Mouse (Mus musculus) gastrocnemius, adult 18-20 months (tissue): ENCODE results near the gene Adcy5. TPM values are rescaled to one million over a fixed set of nuclear protein-coding genes. Genes with fewer than 3 reads are reported as not detected.
A peak's percentile ranks its signal among the peaks of the same experiment; 100 is the strongest.

Experiments
- DNase-seq: peaks from one replicate; pipeline ENCODE4 v3.0.0; 2021; ENCODE audit warnings: low spot score
- total RNA-seq, 2 experiments: library from RNA; stranded (reverse); gene quantifications; 2 replicates each; pipeline ENCODE4 v1.2.3; 2021

Gene Adcy5
- total RNA-seq, 2 experiments from 2014 or later = 1.9 TPM

DNA sequence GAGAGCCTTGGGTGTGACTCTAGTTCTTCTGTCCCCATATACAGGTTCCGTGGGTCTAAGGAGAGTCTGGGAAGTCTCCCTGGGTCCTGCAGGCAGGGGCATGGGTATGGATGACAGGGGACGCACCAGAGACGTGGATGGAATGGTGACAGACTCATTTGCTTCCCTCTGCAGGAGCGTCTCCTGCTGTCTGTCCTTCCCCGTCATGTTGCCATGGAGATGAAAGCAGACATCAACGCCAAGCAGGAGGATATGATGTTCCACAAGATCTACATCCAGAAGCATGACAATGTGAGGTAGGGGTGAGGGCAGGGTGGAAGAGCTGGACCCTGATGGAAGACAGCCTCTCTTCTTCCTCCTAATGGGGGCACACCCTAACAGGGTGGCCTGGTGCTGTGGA lies 98.3 kb downstream of the Adcy5 start:
- DNase-seq = no peak

DNA sequence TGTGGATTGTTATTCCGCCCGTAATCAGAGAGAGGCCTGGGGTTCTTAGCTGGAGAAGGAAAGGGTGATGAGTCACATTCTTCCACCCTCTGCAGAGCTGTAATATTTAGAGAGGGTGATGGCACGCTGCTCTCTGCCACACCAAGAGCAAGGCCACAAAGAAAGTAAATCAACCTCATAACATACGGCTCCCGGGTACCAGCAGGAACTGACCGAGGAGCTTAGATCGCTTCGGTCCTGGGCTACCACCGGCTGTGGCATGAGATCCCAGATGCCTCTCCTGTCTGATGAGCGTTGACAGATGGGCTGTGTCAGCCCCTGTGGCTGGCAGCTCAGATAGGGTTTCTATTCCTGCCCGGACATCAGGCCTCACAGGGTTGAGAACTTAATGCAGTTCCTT lies 101.3 kb downstream of the Adcy5 start:
- no peak for DNase-seq

DNA sequence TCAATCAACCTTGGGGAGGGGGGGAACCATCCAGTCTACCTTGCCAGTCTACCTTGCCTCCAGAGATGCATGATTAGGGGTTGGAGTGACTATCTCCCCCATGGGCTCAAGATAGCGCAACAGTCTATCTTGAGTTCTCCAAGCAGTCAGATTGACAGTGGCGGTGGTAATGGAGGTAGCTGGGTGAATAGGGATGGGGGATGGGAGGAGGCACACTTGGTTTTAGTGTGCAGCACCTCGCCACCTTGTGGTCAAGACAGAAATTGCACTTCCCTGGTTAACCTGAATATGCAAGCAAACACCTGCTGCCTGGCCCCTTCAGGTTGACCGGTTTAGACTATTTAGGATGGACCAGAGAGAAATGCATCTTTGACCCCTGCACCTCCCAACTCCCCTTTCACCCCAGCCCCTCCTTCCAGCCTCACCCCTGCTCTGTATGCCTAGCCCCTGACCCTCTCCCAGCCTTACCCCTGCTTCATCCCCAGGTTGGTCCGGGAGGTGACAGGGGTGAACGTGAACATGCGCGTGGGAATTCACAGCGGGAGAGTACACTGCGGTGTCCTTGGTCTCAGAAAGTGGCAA lies 115.8 kb downstream of the Adcy5 start:
- peak; percentile 80 for DNase-seq

DNA sequence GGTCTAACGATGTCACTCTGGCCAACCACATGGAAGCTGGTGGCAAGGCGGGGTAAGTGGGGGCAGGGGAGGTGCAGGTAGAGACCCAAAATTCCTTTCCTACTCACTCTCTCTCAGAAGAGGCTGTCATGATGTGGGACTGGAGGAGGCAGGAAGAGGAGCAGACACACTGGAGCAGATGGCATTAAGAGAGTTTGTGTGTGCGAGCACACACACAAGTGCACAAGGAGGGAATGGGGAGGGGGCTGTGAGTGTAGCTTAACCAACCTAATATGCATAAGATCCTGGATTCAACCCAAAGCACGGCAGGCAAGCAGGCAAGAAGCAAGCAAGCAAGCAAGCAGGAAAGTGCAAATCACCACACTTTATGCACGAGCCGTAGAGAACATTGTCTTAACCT lies 116.3 kb downstream of the Adcy5 start:
- no peak for DNase-seq

DNA sequence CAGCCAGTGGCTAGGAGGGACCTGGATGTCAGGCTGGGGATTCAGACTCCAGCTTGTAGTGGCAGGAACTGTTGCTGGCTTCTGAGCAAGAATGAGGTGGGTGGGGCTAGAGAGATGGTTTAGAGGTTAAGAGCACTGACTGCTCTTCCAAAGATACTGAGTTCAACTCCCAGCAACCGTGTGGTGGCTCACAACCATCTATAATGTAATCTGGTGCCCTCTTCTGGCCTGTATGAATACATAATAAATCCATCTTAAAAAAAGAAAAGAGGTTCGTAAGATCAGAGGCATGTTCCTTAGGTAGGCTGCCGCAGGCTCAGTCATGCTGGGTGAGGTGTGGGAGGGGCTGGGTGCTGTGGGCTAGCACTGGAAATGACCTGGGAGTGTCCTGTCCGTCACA lies 116.9 kb downstream of the Adcy5 start:
- DNase-seq = no peak

DNA sequence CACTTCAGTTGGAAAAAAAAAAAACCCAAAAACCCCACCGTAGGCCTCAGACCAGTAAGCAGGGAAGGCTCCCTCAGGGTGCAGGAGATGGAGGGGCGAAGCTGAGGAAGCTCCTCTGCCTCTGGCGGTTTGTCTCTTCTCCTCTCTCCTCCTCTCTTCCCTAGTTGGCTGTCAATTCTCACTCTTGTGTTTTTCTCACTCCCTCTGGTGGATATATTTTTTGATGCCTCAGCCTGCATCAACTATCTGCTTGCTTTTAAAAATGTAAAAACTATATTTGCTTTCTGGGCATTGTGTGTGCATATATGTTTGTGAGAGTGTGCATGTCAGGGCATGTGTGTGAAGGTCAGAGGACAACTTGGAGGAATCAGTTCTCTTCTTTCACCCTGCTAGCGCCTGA lies 117.7 kb downstream of the Adcy5 start:
- DNase-seq = no peak

DNA sequence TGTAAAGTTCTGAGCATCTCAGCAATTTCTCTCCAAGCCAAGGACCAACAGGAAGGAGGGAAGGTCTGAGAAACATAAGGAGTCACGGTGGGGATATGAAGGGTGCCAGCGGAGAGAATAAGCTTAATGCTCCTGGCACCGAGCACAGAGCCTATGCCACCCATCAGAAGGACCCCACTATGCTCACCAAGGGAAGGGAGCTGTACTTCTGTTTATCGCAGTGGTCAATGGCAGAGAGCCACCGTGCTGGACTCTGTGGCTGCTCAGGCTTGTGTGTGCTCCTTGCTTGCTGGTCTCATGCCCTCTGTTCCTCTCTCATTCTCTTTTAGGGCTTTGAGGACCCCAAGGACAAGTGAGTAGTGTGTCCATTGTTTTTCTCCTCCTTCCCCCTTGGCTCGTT lies 123.5 kb downstream of the Adcy5 start:
- DNase-seq = no peak

DNA sequence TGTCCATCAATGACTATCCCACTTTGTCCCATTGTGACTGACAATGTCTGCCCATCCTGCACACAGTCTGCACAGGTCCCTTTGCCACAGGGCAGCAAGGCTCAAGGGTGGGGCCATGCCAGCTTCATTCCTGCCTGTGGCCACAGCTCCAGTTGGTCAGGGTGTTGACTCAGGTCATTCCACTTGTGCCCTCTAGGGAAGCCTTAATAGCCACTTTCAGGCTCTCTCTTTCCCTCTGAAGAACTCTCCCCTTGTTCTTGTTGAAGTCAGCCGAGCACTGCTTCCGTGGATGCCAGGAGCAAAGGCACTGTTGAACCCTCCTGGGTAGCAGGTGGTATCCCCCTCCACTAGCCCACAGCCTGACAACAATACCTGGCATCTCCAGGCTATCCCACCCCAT lies 127.8 kb downstream of the Adcy5 start:
- DNase-seq = no peak

DNA sequence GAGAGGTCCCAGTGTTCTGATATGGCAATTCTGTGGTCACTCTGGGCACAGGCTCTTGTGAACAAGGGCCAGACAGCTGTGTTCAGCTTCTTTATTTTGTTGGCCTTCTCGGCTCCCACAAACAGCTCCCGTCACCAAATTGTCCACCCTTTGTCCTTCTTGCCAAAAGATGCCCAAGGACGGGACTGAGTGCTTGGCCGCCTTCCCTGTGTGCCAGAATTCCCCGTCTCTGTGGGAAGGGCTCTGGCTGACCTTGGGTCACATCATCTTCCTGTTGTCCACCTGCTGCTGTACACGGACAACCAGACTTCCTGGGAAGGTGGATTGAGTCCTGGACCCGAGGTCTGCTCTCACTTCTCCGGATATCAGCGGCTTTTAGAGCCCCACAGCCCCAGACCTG lies 131.1 kb downstream of the Adcy5 start:
- no peak for DNase-seq

DNA sequence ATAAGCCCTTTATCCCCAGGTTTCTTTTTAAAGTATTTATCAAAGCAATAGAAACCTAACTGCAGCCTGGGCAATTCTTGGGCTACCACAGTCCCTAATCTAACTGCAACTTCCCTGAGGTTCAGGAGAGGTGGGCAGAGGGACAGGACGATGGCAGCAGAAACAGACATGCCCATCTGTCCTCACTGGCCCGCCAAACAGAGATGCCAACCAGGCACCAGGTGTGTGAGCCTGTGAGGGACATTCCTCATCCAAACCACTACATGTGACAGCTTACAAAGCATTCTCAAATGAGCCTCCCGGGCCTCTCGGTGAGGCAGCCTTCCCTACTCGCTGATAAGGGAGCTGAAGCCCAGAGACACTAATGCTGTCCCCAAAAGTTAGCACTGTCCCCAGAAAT lies 132.6 kb downstream of the Adcy5 start:
- DNase-seq = no peak

DNA sequence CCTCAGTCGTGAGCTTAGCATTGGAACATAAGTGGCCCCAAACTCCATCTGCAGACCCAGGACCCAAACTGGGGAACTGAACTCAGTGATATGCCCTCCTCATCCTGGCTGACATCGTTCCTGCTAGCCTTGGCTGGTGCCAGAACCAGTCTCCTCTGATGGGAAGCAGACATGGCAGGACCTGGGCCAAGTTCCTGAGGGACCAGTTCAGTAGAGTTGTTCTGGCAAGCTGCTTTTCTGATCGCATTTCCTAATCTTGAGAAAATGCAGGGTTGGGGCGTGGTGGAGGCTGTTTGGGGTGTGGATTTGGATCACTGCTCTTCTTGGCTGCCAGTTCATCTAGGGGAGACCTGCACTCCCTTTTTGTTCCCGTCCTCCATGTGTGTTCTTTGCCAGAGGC lies 143.1 kb downstream of the Adcy5 start:
- peak; percentile 18 for DNase-seq

DNA sequence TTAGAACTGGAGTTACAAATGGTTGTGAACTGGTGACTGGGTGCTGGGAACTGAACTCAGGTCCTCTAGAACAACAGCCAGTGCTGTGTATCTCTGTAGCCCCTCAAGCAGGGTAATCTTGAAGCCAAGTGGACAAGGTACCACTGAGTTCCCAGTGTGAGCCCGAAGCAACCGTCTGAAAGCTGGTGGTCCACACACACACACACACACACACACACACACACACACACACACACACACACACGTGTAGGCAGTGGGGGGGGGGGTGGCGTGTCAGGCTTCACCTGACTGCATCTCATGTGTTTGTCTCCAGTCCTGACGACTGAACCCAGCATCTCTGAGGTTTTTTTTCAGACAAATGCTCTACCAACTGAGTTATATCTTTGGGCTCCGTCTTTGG lies 145.5 kb downstream of the Adcy5 start:
- DNase-seq = no peak

DNA sequence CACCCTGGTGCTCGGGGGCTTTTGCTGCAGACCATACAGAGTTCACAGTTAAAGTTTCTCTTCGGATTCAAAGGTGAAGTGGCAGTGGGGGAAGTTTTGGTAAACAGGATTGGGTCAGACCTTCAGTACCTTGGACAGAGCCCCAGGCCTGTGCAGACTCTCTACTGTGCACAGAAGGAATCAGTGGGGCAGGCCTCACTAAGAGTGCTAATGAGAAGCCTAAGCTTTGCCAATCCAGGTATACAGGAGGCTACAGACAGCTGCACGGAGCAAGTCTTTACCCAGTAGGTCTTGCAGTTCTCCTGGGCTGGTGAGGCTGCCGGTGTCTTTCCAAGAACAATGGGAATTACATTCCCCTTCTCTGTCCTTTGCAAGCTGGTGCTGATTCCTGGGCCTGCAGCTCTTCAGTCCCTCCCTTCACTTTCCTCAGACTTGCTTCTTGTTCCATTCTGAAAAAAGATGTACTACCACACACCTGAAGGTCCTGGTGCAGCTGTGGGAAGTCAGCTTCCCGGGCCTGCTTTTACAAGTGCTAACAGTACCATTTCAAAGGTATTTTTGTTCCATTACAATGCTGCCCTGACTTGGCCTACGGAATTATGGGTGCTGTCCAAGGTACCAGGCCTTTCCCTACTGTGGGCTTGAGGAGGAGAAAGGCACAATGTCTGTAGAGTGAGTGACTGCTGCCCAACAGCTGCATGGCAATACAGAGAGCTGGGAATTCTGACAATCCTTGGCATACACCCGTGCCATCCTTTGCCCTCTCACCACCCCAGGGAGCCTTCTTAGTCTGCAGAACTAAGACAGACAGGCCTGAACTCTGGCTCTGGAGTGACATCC lies 148.0 kb downstream of the Adcy5 start:
- DNase-seq = no peak

DNA sequence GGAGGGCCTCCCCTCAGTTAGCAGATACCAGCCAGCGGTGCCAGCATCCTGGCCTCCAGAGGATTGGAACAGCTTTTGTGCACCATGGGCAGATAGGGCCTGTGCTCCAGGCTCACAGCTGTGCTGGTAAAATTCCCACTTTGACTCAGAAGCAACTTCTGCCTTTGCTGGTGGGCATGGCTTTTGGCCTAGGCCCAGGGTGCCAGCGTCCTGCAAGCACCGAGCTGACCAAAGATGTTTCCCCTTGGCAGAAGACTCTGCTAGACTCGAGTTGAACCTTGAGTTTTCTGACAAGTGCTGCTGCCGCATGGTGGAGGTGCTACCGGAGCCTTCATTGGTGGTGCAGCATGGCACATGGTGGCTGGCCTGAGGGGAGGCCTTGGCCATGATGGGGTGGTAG lies 149.0 kb downstream of the Adcy5 start:
- DNase-seq = no peak

DNA sequence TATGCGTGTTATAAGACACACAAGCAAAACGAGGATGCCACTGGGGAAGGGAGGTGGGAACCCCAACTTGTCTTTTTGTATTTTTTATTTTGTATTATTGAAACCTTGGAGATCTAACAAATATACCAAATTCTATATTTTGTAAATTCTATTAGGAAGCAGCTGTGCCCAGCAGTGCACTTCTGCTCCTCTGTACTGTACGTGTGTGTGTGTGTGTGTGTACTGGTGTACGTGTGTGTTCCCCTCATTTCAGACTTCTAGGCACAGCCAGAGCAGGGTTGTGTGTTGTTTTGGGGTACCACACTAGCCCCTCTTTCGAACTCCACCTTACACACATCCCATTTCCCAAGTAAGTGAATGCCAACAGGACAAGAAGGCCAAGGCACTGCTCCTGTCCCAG lies 149.7 kb downstream of the Adcy5 start:
- no peak for DNase-seq

DNA sequence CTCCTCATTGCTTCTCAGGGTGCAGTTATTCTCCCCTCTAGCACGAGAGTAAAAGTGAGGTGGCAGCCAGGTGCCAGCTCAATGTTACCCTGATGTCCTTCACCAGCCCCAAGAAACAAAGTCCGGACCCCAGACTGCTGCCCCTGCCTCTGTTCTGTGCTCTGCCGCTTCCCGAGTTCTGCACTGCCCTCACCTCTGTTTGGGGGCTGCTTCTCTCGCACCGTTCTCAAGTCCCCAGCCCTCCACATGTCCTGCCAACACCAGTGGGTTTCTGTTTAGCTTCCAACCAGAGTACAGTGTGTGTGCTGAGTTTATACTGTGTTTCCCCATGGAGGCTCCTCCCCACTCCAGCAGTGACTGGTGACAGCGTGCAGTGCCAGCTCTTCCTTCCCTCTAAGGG lies 150.5 kb downstream of the Adcy5 start:
- no peak for DNase-seq

DNA sequence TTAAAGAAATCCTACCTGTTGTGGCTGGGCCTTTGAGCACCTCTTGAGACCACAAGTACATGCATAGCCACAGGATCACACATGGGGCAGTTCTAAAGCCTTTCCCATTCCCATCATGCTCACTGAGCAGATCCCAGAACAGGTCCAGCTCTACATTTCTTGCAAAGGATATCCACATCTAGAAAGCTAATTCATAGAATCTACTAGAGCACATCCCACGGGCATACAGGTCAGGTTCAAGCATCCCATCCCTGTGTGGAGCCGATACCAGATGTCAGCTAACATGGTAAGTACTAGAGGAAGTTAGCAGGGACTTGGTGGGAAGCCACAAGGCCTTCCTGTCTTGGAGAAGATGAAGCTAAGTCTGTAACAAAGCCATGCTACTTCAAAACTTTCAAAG lies 152.0 kb downstream of the Adcy5 start:
- no peak for DNase-seq

DNA sequence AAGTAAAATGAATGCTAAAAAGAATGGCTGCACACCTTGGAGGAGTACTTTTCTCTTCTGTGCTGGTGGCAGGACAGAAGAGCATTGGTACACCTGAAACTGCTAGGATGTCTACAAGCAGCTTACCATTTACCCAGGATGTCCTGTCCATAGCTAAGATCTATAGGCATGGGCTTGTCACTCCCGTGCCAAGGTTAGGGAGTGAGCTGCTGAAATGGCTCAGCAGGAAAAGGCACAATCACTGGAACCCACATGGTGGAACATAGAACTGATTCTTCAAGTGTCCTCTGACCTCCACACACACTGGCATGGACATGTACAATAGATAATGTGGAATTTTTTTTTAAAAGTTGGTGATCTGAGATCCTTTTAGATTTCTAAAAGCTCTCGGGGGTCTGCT lies 152.7 kb downstream of the Adcy5 start:
- no peak for DNase-seq

DNA sequence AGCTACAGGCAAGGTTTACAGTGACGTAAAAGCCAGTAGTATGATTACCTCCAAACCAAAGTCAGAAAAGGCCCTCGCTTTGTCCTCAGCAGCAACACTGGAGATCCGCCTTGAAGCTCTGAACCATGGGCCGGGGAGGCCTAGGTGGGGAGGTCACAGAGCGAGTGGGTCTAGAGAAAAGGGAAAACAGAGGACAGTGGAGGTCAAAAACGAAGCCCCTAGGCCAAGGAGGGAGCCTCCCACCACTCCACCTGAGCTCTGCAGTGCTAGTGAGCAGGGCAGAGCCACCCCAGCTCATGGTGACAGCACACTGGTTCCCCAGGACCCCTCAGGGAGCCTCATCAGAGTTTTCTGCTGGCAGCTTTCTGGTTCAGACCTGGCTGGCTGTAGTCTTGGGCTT lies 153.3 kb downstream of the Adcy5 start:
- DNase-seq = no peak

DNA sequence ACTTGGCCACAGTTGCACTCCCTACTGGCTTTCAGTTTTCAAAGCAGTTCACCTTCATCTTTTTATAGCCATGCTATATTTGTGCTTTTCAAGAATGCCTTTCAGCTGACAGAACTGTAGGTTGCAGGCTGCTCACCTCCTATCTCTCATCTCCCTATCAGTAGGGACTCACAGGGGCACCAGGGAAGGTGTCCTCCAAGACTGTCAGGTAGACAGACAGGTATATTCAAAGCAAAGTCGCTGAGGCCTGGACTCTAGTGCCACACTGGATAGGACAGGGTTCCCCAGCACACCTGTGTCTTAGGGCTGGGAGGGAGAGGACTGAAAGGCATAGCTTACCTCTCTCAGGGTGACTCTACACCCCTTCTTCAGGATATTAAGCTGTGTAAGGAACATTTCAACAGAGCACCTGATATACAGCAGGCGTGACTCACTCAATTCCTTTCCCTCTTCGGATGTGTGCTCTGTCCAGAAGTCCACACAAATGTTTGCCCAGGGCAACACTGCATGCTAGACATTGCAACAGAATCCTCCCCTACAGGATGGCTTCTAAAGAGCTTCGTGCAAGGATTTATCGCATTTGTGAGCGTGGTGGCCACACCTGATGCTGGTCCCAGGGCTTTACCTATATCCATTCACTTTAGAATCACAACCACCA lies 153.9 kb downstream of the Adcy5 start:
- DNase-seq = no peak

DNA sequence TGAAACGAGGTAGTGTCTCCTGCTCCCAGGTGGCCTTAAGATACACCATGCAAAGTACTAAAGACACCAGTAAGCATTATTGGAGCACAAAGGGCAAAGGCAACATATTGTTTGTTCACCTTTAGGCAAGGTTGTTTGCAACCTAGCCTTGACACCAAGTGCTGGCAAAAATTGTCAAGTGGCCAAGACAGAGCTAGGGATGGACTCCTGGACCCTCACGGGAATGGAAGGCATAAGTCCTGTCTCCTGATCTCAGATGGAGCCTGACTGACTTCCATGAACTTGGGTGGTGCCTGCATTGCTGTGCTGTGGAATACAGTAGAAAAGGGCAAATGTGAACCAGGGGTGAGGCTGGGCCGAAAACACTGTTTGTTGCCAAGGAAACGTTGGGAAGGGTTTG lies 155.0 kb downstream of the Adcy5 start:
- no peak for DNase-seq

DNA sequence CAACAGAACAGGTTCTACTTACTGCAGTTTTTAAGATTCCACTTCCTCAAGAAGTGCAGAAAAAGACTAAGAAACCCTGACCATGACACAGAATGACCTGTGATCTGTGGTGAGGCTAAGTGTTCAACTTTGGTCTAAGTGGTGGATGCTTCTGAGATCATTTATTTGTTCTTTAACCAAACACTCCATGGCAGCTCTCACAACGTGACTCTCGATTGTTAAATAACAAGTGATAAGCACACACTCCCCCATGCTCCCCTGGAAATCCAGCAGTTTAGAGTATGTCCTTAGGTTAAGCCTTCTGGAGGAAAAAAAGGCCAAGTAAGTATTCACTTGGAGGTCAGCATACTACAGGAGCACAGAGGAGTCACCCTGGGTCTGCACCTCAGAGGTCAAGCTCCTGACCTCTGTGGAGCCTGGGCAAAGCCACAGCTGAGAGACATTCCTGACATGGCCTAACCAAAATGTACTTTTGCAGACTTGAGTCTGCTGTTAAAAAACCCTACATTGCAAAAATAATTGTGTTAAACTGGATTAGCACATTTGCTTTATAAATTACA lies 156.0 kb downstream of the Adcy5 start:
- no peak for DNase-seq

DNA sequence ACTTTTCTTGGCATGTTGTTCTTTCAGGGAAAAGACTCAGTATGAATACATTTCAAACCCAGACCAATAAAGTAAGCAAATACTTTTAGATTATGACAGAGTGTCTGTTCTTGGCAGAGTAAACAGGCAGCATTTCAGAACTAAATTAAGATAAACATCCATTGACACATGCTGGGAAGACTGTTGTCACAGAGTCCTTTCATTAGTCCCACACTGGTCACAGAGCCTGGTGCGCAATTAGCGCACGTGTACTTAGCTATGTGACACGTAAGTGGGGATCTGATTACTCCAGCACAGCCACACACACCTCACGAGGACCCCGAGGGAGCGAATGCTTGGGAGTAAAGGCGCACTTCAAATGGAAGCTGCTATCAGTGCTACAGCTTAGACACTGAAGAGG lies 156.9 kb downstream of the Adcy5 start:
- DNase-seq = no peak
